Mouse (Mus musculus) cerebellum, adult 2 months (tissue): ENCODE measurements at regions not wholly inside any gene's neighbourhood (a gene's known extent, or its start where the extent isn't known, plus 50 kb on each side); places are given as distances from the start of the nearest gene placed in this dataset.

ENCODE experiments used
- DNase-seq, 2 experiments: peaks; one replicate each; pipeline ENCODE4 v3.0.0; 2021
- H3K27ac ChIP-seq: fragments of 200-500 bp; 2 replicates; pipeline ENCODE4 v1.5.1; 2012; ENCODE audit warnings: low read length, control low read depth, inconsistent platforms; ENCODE audit not compliant: insufficient read depth
- H3K27me3 ChIP-seq: fragments of 200-500 bp; 2 replicates; pipeline ENCODE4 v1.6.1; 2012; ENCODE audit warnings: inconsistent platforms, mild to moderate bottlenecking, low read length, moderate library complexity; ENCODE audit not compliant: control insufficient read depth, insufficient read depth
- H3K4me1 ChIP-seq: fragments of 200-500 bp; 2 replicates; pipeline ENCODE4 v1.6.1; 2011; ENCODE audit warnings: low read length; ENCODE audit not compliant: control insufficient read depth, insufficient read depth
- H3K4me3 ChIP-seq: fragments of 200-500 bp; replicated peaks from 2 replicates; pipeline ENCODE3; 2011; ENCODE audit warnings: mild to moderate bottlenecking, low read depth, low read length, control low read depth; ENCODE audit not compliant: insufficient read depth
- CTCF ChIP-seq: fragments of 200-500 bp; IDR thresholded peaks from 2 replicates; pipeline ENCODE4 v1.5.1; 2011; ENCODE audit warnings: low read depth, mild to moderate bottlenecking, control low read depth, low read length, moderate library complexity, borderline replicate concordance; ENCODE audit not compliant: insufficient read depth
- POLR2A ChIP-seq: fragments of 200-500 bp; IDR thresholded peaks from 2 replicates; pipeline ENCODE4 v1.6.1; 2011; ENCODE audit warnings: low read length, control low read depth, borderline replicate concordance; ENCODE audit not compliant: insufficient read depth
- WGBS: fragments of 180-500 bp; shearing (Covaris S2); methylation state at CpG from one replicate; pipeline ENCODE4 v1.1.7; 2018; 5-methylcytosine and 5-hydroxymethylcytosine counted together

GRCm38 (mm10) chr16:73379056-73379455 lies 1032.6 kb downstream of the Robo2 start:
- 81% methylated on average over 2 of the region's 2 CpGs for WGBS
- H3K4me1 ChIP-seq: no peaks in the 10 kb centered on the region
- H3K27me3 ChIP-seq: no peaks in the 10 kb centered on the region
- TF ChIP-seq CTCF (no peak), POLR2A (no peak)
- no peak overlapping the region for H3K27ac ChIP-seq
- DNase-seq: no peak
- H3K4me3 ChIP-seq: no peak overlapping the region

DNA sequence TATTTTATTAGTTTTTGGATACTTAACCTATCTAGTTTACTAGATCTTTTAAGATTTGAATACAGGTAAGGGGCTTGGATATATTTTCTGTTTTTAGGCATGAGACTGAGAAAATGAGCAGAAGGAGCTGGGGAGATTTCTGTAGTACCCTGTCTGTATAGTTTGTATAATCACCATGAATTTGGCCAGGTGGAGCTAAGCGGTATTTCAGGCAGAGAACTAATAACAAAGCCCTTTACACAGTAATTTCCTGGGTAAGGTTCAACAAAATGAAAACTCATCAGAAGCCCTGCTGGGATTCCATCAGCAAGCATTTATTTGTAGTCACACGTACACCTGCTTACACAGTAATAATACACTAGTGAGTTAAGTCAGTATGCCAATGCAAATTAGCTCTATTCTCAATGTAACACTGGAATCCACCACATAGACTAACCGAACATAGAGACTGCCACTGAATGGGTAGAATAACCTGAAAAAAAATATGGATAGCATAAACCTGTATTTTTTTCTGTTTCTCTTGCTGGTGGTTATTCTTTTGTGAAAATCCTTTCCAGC lies 1036.9 kb downstream of the Robo2 start:
- Histone ChIP-seq H3K4me3 (no peak overlapping the region), H3K27ac (no peak overlapping the region), H3K4me1 (no peaks in the 10 kb centered on the region), H3K27me3 (no peaks in the 10 kb centered on the region)
- DNase-seq: no peak
- 36% methylated on average over 3 of the region's 3 CpGs for WGBS
- TF ChIP-seq POLR2A: no peak
- no peak for TF ChIP-seq CTCF

DNA sequence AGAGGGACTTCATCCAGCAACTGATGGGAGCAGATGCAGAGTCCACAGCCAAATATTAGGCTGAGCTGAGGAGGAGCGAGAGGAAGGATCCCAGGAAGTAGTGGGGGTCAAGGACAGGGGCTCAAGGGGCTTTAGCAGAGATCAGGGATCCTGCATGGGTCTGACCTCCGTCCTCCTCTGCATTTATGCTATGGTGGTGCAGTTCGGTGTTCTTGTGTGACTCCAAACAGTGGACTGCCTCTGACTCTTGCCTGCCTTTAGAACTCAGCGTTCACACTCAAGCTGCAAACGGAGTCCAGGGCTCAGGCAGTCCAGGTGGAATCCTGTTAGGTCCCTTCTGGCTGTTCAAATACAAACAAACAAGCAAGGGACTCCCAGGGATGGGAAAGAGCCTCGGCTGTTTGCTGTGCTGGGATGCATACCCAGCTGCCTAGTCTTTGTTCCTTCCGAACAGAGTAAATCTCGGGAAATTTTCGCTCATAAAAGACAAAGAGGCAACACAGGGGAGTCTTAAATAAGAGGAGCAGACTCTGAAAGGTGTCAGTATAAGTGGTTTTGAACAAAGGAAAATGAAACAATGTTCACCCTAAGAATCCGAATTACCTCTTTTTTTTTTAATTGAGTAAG lies 1042.9 kb downstream of the Robo2 start:
- 65% methylated on average over 10 of the region's 10 CpGs for WGBS
- no peak for DNase-seq
- Histone ChIP-seq H3K4me1 (no peaks in the 10 kb centered on the region), H3K4me3 (no peak overlapping the region), H3K27ac (no peak overlapping the region), H3K27me3 (no peaks in the 10 kb centered on the region)
- TF ChIP-seq CTCF (no peak), POLR2A (no peak)

- no peaks in the 10 kb centered on the region for H3K27me3 ChIP-seq
- 94% methylated on average over 5 of the region's 5 CpGs for WGBS
- DNase-seq: no peak
- H3K4me3 ChIP-seq: no peak overlapping the region
- H3K27ac ChIP-seq: no peak overlapping the region
- H3K4me1 ChIP-seq: no peaks in the 10 kb centered on the region
- TF ChIP-seq POLR2A: no peak
- TF ChIP-seq CTCF: no peak
Measured at GRCm38 (mm10) chr16:73367926-73368325, 1043.7 kb downstream of the Robo2 start.

GRCm38 (mm10) chr16:73367226-73367840 lies 1044.3 kb downstream of the Robo2 start:
- Histone ChIP-seq H3K4me1 (no peaks in the 10 kb centered on the region), H3K27ac (no peak overlapping the region)

DNA sequence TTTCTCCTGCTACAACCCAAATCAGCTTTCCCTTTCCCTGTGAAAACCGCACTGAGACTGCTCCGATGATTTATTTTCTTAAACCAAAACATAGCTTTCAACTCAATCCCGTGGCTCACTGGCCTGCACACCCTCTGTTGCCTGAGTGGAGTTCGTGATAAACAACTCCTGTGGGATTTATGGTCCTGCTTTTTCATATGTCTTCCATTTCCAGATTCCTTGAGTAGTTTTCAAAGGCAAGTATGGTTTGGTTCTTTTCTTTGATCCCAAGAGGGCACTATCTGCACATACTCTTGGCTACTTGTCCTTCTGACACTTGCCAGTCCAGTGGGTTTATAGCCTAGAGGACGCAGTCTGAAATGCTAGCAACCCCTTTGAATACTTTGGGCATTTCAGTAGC lies 1042.6 kb downstream of the Robo1 start:
- 68% methylated on average over 5 of the region's 5 CpGs for WGBS
- Histone ChIP-seq H3K27me3 (no peaks in the 10 kb centered on the region), H3K4me3 (no peak overlapping the region), H3K4me1 (no peaks in the 10 kb centered on the region), H3K27ac (no peak overlapping the region)
- DNase-seq: no peak
- TF ChIP-seq CTCF (no peak), POLR2A (no peak)

More at GRCm38 (mm10) chr16:73367226-73367840, 1044.3 kb downstream of the Robo2 start:
- no peak for TF ChIP-seq POLR2A
- TF ChIP-seq CTCF: no peak
- Histone ChIP-seq H3K4me3 (no peak overlapping the region), H3K27me3 (no peaks in the 10 kb centered on the region)
- DNase-seq: no peak
- WGBS: 67% methylated on average over 17 of the region's 17 CpGs

- no peak for TF ChIP-seq POLR2A
- no peak for TF ChIP-seq CTCF
- no peaks in the 10 kb centered on the region for H3K27me3 ChIP-seq
- H3K4me3 ChIP-seq: no peak overlapping the region
- WGBS: 100% methylated on average over 1 of the region's 1 CpGs
- DNase-seq: no peak
- no peak overlapping the region for H3K27ac ChIP-seq
- H3K4me1 ChIP-seq: no peaks in the 10 kb centered on the region
Measured at GRCm38 (mm10) chr16:73343941-73344340, 1035.8 kb downstream of the Robo1 start.

DNA sequence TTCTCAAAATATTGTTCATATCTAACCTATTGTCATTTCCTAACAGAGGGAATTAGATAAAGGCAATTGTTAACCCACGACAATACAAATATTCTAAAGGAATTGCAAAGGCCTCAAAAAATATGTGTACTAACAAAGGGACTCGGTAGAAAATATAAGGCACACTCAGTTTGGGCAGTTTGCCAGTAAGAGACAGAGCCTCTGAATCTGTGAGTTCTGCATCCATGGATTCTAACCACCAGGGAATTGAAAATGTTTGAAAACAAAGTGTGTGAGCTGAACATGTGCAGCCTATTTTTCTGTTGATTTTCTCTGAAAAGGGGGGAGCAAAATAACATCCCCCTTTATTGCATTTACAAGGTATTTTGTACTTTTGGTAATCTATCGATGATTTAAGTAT lies 1035.4 kb downstream of the Robo1 start:
- no peak overlapping the region for H3K4me3 ChIP-seq
- no peak overlapping the region for H3K27ac ChIP-seq
- TF ChIP-seq CTCF (no peak), POLR2A (no peak)
- no peak for DNase-seq
- 60% methylated on average over 3 of the region's 3 CpGs for WGBS
- no peaks in the 10 kb centered on the region for H3K27me3 ChIP-seq
- no peaks in the 10 kb centered on the region for H3K4me1 ChIP-seq
